Mouse (Mus musculus) embryo, embryonic 11 days (tissue): ENCODE data around the gene Dhh.

Experiments
- DNase-seq: peaks from one replicate; pipeline ENCODE4 v3.0.0-alpha.2; 2015

The Dhh gene

DNA sequence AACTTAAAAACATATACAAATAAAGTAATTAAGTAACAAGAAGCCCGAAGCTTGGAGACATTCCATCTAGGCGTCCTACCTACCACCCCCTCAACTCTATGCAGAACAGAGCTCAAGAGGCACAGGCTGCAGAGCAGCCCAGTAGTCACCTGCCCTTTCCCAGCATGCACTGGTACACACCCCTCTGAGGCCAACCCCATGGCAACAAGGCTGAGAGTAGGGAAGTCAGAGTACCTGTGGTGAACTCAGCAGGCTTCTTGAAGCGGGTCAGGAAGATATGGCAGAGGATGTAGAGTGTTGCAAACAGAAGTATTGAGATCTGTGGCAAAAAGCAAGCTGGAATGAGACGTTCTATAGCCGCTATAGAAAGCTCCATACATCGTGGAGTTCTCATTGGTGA lies 16.6 kb upstream of the Dhh start:
- no peak for DNase-seq

DNA sequence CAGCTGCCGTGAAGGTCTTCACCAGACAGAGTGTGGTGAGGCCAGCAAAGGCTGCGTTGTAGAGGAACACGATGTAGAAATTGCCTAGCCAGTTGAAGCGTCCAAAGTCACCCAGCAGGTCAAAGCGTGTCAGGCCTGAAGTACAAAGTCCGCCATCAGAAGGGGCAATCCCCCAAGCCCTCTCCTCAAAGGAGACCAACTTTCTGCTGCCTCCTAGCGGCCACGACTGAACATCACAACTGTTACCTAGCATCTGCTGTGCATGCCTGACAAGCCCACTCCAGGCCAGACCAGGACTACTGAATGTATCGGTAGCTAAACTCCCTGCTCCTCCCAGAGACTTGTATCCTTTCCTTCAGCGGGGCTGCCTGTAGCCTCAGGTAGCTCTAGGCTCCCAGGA lies 6.4 kb upstream of the Dhh start:
- peak; percentile 81 for DNase-seq

GRCm38 (mm10) chr15:98902600-98902999 lies 4.3 kb upstream of the Dhh start:
- DNase-seq = no peak

GRCm38 (mm10) chr15:98901530-98901929 lies 3.2 kb upstream of the Dhh start:
- DNase-seq = no peak

- DNase-seq = peak; percentile 33
Measured at GRCm38 (mm10) chr15:98897495-98897894, 845 bp downstream of the Dhh start.

DNA sequence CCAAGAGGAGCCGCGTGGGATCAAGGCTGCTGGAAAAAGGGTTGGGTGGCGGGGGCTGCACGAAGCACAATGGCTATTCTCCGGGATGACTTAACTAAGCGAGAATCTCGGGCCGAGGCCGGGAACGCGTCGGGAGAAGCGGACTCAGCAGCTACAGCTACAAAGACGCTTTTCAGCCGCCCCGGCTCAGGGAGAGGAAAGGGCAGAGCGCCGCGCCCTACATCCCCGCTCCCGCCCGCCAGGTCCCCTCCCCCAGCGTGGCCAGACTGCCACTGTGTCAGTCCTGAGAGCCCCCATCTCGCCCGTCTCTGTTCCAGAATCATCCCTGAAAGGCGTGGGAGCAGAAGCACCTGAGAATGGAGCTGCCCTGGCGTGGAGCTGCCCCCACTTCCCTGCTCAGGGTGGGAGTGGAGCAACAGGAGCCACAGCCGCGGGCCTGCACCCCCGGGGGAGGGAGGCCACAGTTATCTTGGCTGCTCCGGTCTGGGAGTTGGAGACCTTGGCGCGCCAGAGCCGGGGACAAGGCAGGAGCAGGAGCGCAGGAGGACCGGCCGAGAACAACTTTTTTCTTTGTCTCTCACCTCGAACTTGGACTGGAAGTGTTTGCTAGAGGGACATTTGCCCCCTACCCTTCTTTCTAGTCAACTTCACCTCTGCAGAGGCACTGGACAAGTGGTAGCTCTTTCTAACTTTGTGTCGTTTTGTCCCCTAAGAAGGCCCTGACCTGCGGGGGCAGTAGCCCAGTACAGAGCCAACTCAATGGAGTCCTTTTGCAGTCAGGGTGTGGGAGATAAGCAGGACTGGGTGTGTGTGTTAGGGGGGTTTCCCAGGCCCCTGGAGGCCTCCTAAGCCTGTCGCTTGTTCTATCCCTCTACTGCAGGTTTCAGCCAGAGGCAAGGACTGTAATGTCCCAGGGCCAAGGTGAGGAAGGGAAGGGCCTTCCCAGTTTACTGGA lies 2.4 kb downstream of the Dhh start:
- peak; percentile 84 for DNase-seq

GRCm38 (mm10) chr15:98894746-98895634 lies 3.4 kb downstream of the Dhh start:
- DNase-seq = peak; percentile 37

DNA sequence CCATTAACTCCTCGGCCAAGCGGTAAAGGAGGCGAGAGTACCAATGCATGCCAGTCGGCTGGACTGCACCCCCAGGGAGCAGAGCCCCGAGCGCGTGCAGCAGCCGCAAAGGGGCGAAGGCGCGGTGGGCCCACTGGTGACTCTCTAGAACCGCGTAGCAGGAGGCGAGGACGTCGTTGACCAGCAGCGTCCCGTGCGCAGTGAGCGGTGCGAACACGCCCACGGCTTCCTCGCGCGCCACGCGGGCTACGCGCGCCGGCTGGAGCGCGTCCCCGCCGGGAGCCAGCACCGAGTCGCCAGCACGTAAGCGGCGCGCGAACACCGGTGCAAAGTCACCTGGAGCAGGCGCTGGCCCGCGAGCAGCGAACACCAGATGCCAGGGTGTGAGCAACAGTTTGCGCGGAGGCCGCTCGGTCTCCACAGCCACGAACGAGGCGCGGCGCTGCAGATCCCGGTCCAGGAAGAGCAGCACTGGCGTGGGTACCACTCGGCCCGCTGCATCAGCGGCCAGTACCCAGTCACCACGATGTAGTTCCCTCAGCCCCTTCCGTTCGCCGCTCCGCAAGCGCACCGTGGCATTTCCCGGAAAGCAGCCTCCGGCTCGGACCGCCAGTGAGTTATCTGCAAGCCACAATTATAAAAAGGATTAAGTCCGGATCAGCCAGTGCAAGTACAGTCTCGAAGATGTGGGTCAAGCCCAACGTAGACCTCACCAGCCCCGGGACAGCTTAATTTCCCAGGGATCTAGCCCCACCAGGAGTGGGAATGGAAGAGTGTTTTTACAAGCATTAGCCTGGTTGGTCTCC lies 4.2 kb downstream of the Dhh start, which contains the start of gene Rhebl1:
Gene Rhebl1, minus strand, starts transcription at position 601 of the 806 bp plus-strand sequence.
- DNase-seq = peak; percentile 52

DNA sequence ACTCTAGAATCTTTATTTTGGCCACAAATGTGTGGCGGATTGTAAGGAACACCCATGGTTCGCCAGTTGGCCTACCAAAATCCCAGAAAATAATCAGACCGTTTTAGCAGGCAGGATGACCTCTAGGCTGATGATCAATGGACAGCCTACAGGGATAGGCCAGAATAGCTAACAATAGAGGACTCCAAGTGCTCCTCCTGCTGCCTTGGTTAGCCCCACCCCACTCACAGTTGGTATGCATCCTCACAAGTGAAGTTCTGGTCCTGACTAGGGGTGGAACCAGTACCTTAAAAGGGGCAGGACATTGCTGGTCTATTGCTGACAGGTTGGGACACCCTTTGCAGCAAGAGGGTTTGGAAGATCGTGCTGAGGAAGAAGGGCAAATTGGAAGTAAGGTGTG lies 5.3 kb downstream of the Dhh start:
- DNase-seq = no peak

GRCm38 (mm10) chr15:98891907-98892606 lies 6.3 kb downstream of the Dhh start:
- peak; percentile 86 for DNase-seq

DNA sequence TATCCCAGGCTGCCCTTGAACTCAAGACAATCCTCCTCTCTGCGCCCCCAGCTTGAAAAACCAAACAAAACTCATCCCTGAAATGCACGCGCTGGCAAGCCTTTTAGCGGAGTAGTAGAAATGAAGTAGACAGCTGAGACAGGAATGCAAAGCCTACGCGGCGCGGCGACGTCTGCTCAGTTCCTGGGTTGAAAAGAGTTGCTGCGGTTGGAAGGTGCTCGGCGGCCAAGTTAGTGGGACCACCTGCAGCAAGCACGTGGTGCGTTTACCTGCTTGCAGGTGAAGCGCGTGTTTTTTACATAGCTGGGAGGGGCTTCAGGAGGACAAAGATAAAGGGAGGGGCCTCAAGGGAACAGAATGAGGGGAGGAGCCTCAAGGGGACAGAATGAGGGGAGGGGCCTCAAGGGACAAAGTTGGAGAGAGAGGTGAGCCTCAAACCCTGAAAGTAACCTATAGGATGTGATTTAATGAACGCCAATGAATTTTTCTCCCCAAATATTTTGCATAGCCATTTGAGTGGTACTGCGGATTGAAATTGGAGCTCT lies 7.1 kb downstream of the Dhh start:
- no peak for DNase-seq

DNA sequence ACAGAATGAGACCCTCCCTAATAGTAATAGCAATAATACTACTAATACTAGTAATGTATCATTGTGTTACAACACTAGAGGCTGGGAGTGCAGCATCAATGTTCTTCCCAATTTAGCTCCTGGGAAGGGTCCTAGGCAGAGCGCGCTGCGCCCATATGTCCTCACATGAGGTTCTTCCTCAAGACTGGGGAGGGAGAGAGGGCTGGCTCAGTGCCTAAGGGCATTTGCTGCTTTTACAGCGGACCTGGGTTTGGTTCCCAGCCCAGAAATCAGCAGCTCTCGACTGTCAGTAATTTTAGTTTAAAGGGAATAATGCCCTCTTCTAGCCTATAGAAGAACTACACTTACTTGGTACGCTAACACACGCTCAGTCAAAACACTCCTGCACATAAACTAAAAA lies 10.8 kb downstream of the Dhh start:
- DNase-seq = no peak

DNA sequence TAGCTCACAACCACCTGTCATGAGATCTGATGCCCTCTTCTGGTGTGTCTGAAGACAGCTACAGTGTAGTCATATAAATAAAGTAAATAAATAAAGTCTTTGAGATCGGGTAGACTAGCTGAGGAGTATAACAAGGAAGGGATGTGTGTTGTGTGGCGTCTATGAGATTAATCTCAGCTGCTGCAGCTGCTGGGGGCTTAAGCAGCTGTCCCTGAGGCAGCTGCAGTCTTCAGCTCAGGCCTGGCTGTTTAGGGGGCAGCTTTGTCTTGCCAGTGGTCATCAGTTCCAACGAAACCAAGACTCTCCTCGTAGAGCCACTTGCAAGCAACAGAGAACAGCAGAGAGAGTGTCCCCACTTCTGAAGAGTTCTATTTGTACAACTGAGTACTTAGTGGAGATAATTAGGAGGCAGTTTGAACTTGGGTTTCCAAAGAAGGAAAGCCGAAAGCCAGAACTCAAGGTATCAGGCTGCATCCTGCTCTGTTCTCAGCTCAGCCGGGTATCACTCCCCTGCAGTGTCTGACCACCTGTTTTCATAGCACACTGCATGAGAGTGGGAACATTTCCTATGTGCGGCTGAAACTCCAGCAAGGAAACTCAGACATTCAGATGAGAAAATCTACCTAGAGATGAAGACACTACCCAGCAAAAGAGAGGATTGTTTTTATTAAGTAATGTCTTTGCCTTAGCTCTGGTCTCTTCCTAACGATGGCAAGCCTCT lies 11.5 kb downstream of the Dhh start:
- DNase-seq = no peak

- DNase-seq = no peak
Measured at GRCm38 (mm10) chr15:98884106-98884505, 14.2 kb downstream of the Dhh start.

- no peak for DNase-seq
Measured at GRCm38 (mm10) chr15:98883661-98884060, 14.7 kb downstream of the Dhh start.

DNA sequence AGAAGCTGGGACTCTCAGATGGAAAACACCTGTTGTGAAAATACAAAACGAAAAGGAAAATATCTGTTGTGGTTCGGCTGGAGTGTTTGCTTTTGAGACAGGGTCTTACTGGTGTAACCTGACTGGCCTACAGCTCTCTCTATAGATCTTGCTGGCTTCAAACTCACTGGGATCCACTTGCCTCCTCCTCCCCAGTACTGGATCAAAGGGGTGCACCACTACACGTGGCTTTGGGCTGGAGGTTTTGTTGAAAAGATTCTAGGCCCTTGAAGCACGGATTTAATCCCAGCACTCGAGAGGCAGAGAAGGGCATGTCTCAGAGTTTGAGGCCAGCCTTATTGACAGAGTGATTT lies 16.7 kb downstream of the Dhh start:
- no peak for DNase-seq

GRCm38 (mm10) chr15:98880978-98881655 lies 17.2 kb downstream of the Dhh start:
- peak; percentile 98 for DNase-seq

GRCm38 (mm10) chr15:98877331-98877730 lies 21.0 kb downstream of the Dhh start:
- peak; percentile 90 for DNase-seq

- DNase-seq = peak; percentile 98
Measured at GRCm38 (mm10) chr15:98871916-98872888, 26.1 kb downstream of the Dhh start.
